Mouse (Mus musculus) heart, embryonic 12.5 days (tissue): ENCODE results near the gene Ctnnbl1. TPM values are rescaled to one million over a fixed set of nuclear protein-coding genes. Genes with fewer than 3 reads are reported as not detected.
A peak's percentile ranks its signal among the peaks of the same experiment; 100 is the strongest.

Experiments
- ATAC-seq: fragments of 200-750 bp; cut with Nextera tagmentation; 2 replicates; pipeline ENCODE4 v1.8.0; 2017; ENCODE audit warnings: moderate TSS enrichment, moderate library complexity; ENCODE audit not compliant: insufficient number of reproducible peaks, low FRiP score
- H3K27ac ChIP-seq: fragments of 300-500 bp; sonication (generic); 2 replicates; pipeline ENCODE4 v1.5.1; 2016; ENCODE audit warnings: mild to moderate bottlenecking, moderate library complexity; ENCODE audit not compliant: poor library complexity, severe bottlenecking
- H3K27me3 ChIP-seq: fragments of 300-500 bp; sonication (generic); replicated peaks from 2 replicates; pipeline ENCODE4 v1.6.1; 2016; ENCODE audit warnings: mild to moderate bottlenecking, moderate library complexity
- H3K36me3 ChIP-seq: fragments of 300-500 bp; sonication (generic); 2 replicates; pipeline ENCODE4 v1.6.1; 2016; ENCODE audit warnings: mild to moderate bottlenecking, moderate library complexity
- H3K4me1 ChIP-seq: fragments of 300-500 bp; sonication (generic); replicated peaks from 2 replicates; pipeline ENCODE4 v1.6.1; 2016; ENCODE audit warnings: mild to moderate bottlenecking
- H3K4me2 ChIP-seq: fragments of 300-500 bp; sonication (generic); 2 replicates; pipeline ENCODE4 v1.6.1; 2016; ENCODE audit warnings: mild to moderate bottlenecking, moderate library complexity
- H3K4me3 ChIP-seq: fragments of 300-500 bp; sonication (generic); 2 replicates; pipeline ENCODE4 v1.5.1; 2016; ENCODE audit warnings: mild to moderate bottlenecking
- H3K9ac ChIP-seq: fragments of 300-500 bp; sonication (generic); 2 replicates; pipeline ENCODE4 v1.6.1; 2016; ENCODE audit warnings: mild to moderate bottlenecking, moderate library complexity
- H3K9me3 ChIP-seq: fragments of 300-500 bp; sonication (generic); replicated peaks from 2 replicates; pipeline ENCODE4 v1.6.1; 2016; ENCODE audit warnings: mild to moderate bottlenecking, moderate library complexity
- WGBS: fragments of 180-500 bp; shearing (Covaris S2); methylation state at CpG from one replicate; pipeline ENCODE4 v1.1.7; 2016; 5-methylcytosine and 5-hydroxymethylcytosine counted together
- polyA plus RNA-seq: library from polyadenylated mRNA; unstranded; fragments of >200 nt; fragmentation: Nextera tagmentation; extraction: Ambion mirVana; gene quantifications from 2 replicates; pipeline ENCODE4 v1.2.1, GENCODE M21; 2016

Ctnnbl1 gene
- polyA plus RNA-seq, 1 experiment from 2014 or later = 33.0 TPM

- Histone ChIP-seq H3K4me3 (no peak overlapping the region), H3K27ac (0 out of 2 replicates have a peak overlapping the region, but pooled peaks have one; percentile 1), H3K27me3 (no peaks in the 10 kb centered on the region), H3K9ac (peak overlapping the region; percentile 11; the same call in 1 of the 2 replicates), H3K9me3 (no peaks in the 10 kb centered on the region), H3K36me3 (0 out of 2 replicates have a peak, but pooled peaks cover 3% of the 10 kb centered on the region), H3K4me1 (peaks cover 43% of the 10 kb centered on the region), H3K4me2 (peak overlapping the region; percentile 36)
- WGBS = 43% methylated on average over 22 of the region's 22 CpGs
- no peak for ATAC-seq
Observed at GRCm38 (mm10) chr2:157751589-157752373, 14.6 kb downstream of the Ctnnbl1 start.

GRCm38 (mm10) chr2:157752374-157752743 is 15.2 kb downstream of the Ctnnbl1 start:
- Histone ChIP-seq H3K4me1 (peaks cover 40% of the 10 kb centered on the region), H3K9me3 (no peaks in the 10 kb centered on the region), H3K27ac (no peak overlapping the region), H3K9ac (no peak overlapping the region), H3K4me3 (no peak overlapping the region), H3K36me3 (0 out of 2 replicates have a peak, but pooled peaks cover 3% of the 10 kb centered on the region), H3K4me2 (no peak overlapping the region), H3K27me3 (no peaks in the 10 kb centered on the region)
- ATAC-seq = no peak
- WGBS = 69% methylated on average over 7 of the region's 7 CpGs

DNA sequence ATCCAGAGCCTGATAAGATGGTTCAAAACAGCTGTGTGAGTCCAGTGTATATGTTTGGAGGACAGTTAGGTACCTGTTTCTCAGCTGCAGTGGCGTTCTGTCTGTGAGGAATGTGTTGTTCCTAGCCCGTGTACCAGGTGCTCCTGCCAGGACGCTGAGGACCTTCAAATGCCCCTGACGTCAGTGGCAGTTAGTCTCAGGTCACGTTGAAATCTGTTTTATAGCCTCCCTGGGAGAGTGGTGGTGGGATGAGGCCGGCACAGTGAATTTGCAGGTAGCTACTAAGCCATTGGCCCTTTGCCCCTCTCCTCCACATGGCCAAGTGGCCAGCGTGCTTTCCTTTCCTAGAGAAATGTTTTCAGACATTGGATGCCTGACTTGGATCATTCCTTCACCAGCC is 18.6 kb downstream of the Ctnnbl1 start:
- no peak overlapping the region for H3K9ac ChIP-seq
- no peaks in the 10 kb centered on the region for H3K9me3 ChIP-seq
- no peak overlapping the region for H3K4me2 ChIP-seq
- no peak overlapping the region for H3K27ac ChIP-seq
- ATAC-seq = no peak
- H3K36me3 ChIP-seq = no peaks in the 10 kb centered on the region
- 63% methylated on average over 7 of the region's 7 CpGs for WGBS
- peaks cover 42% of the 10 kb centered on the region for H3K4me1 ChIP-seq
- H3K27me3 ChIP-seq = no peaks in the 10 kb centered on the region
- H3K4me3 ChIP-seq = no peak overlapping the region

DNA sequence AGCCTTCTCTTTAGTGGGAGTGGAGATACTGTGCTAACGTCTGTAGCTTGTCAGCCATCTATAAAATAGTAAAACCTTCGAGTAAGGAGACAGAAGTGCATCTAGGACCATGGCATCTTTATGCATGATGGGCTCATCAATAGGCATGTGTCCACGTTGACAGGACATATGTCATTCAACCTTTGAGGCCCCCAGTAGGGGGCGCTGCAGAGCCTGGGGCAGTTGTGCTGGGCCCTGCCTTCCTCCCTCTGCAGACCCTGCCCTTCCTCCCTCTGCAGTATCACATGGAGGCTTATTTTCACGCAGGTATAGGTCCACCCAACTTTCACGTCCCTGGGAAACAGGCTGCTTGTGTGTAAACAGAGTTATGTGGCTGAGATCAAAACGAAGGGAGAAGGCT is 19.0 kb downstream of the Ctnnbl1 start:
- Histone ChIP-seq H3K4me2 (no peak overlapping the region), H3K4me1 (peaks cover 38% of the 10 kb centered on the region), H3K4me3 (no peak overlapping the region), H3K36me3 (no peaks in the 10 kb centered on the region), H3K9me3 (no peaks in the 10 kb centered on the region), H3K9ac (no peak overlapping the region), H3K27me3 (no peaks in the 10 kb centered on the region), H3K27ac (no peak overlapping the region)
- 82% methylated on average over 7 of the region's 7 CpGs for WGBS
- no peak for ATAC-seq

GRCm38 (mm10) chr2:157758395-157758794 is 21.2 kb downstream of the Ctnnbl1 start:
- no peak for ATAC-seq
- H3K9ac ChIP-seq = no peak overlapping the region
- H3K4me1 ChIP-seq = peaks cover 26% of the 10 kb centered on the region
- H3K9me3 ChIP-seq = no peaks in the 10 kb centered on the region
- no peak overlapping the region for H3K4me3 ChIP-seq
- 58% methylated on average over 5 of the region's 5 CpGs for WGBS
- no peak overlapping the region for H3K4me2 ChIP-seq
- no peaks in the 10 kb centered on the region for H3K27me3 ChIP-seq
- no peaks in the 10 kb centered on the region for H3K36me3 ChIP-seq
- H3K27ac ChIP-seq = no peak overlapping the region

DNA sequence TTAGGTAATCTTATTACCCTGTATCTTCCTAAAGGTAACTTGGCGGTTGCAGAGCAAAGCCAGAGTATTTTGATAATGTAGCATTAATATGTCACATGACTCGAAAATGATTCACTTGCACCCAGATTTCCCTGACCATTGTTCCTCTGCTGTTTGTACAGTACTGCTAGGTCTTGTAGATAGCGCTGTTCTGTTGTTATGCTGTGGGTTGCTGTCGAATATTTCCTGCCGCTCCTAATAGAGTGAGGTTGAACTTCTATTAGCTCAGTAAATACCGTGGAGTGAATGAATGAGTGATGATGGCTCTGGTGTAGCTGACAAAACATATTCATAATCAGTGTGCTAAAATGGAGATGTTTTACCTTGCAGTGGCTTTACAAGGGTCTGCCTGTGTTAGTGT is 22.5 kb downstream of the Ctnnbl1 start:
- Histone ChIP-seq H3K36me3 (no peaks in the 10 kb centered on the region), H3K4me1 (peaks cover 24% of the 10 kb centered on the region), H3K27me3 (no peaks in the 10 kb centered on the region)

DNA sequence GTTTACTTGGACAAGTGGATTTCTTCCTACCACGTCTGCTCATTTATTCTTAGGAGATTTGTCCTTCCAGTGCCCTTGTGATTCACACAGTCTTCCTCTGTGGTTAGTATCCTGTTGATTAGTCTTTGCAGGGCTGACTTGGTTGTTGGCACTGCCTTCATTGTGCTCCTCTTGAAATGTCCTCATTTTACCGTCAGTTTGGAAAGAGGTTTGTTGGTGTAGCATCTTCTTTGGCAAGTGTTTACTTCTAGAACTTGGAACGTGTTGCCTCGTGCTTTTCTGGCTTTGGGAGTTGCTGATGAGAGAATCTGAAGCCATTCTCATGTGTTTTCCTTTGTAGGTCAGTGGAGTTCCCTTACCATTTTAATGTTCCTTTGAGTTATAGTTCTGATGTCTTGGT is 25.7 kb downstream of the Ctnnbl1 start:
- Histone ChIP-seq H3K36me3 (no peaks in the 10 kb centered on the region), H3K4me2 (no peak overlapping the region), H3K27ac (no peak overlapping the region), H3K4me3 (no peak overlapping the region), H3K27me3 (no peaks in the 10 kb centered on the region), H3K4me1 (peaks cover 8% of the 10 kb centered on the region; the same call in 1 of the 2 replicates), H3K9me3 (no peaks in the 10 kb centered on the region), H3K9ac (no peak overlapping the region)
- WGBS = 81% methylated on average over 4 of the region's 4 CpGs
- ATAC-seq = no peak

More for the DNA sequence above, 22.5 kb downstream of the Ctnnbl1 start:
- no peak for ATAC-seq
- Histone ChIP-seq H3K4me3 (no peak overlapping the region), H3K9me3 (no peaks in the 10 kb centered on the region), H3K27ac (no peak overlapping the region), H3K4me2 (no peak overlapping the region), H3K9ac (no peak overlapping the region)
- WGBS = 71% methylated on average over 6 of the region's 6 CpGs

- no peak overlapping the region for H3K27ac ChIP-seq
- no peak overlapping the region for H3K9ac ChIP-seq
- peaks cover 12% of the 10 kb centered on the region for H3K4me1 ChIP-seq
- H3K4me3 ChIP-seq = no peak overlapping the region
- H3K4me2 ChIP-seq = no peak overlapping the region
- ATAC-seq = no peak
- 88% methylated on average over 7 of the region's 7 CpGs for WGBS
- H3K36me3 ChIP-seq = no peaks in the 10 kb centered on the region
- no peaks in the 10 kb centered on the region for H3K9me3 ChIP-seq
- H3K27me3 ChIP-seq = no peaks in the 10 kb centered on the region
Observed at GRCm38 (mm10) chr2:157766591-157766990, 29.4 kb downstream of the Ctnnbl1 start.

DNA sequence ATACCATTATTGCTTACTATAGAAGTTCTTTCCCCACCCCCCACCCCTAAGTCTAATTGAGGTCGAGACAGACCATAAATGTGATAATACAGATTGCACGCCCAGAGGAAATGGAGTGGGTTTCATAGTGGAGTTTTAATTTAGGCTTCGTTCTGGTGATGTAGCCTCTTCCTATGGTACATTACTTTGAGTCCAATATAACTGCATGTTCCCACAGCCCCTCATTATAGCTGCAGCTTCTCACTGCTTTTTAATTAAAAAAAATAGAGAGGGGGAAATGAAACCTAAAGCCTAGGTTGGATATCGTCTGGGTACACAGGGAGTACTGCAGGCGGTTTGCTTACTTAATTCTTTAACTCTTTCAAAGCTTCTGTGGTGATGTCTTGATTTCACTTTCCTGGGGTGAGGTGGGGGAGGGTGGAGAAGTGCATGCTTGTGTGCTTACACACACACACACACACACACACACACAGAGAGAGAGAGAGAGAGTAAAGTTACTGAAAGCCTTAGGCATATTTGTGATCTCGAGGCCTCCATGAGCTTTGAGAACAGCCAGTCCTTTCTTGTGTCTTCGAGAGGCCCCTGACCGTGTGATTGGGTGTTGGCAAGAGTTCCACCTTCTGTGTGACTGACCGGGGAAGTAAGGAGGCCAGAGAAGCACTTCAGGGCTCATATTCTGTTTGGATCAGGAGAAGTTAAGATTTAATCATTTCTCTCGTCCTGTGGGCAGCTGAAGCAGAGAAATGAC is 31.7 kb downstream of the Ctnnbl1 start:
- Histone ChIP-seq H3K4me1 (peaks cover 12% of the 10 kb centered on the region), H3K4me2 (no peak overlapping the region), H3K9me3 (no peaks in the 10 kb centered on the region), H3K27me3 (no peaks in the 10 kb centered on the region), H3K27ac (no peak overlapping the region), H3K36me3 (no peaks in the 10 kb centered on the region), H3K9ac (no peak overlapping the region), H3K4me3 (no peak overlapping the region)
- 53% methylated on average over 10 of the region's 10 CpGs for WGBS
- no peak for ATAC-seq

DNA sequence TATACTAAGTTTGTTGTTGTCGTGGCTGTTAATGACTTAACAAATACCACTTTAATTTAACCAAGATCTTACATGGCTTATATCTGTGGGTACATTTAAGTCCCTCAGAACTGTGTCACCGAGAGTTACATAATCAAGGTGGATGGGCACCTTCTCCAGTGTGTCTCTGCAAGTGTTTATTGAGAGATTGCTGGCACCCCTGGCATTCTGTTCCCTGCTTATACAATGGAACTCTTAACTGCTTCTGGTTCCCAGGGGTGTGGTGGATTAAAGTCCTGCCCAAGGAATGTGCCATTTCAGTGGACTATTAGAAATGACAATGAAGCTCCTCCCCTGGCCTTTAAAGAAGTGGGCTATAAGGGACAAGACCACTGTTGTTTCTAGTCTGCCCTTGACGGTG is 33.6 kb downstream of the Ctnnbl1 start:
- Histone ChIP-seq H3K9me3 (no peaks in the 10 kb centered on the region), H3K4me2 (no peak overlapping the region), H3K27me3 (no peaks in the 10 kb centered on the region), H3K4me3 (no peak overlapping the region), H3K9ac (no peak overlapping the region), H3K27ac (no peak overlapping the region), H3K4me1 (peaks cover 12% of the 10 kb centered on the region), H3K36me3 (peaks cover 13% of the 10 kb centered on the region; the same call in 1 of the 2 replicates)
- WGBS = 78% methylated on average over 3 of the region's 3 CpGs
- no peak for ATAC-seq

DNA sequence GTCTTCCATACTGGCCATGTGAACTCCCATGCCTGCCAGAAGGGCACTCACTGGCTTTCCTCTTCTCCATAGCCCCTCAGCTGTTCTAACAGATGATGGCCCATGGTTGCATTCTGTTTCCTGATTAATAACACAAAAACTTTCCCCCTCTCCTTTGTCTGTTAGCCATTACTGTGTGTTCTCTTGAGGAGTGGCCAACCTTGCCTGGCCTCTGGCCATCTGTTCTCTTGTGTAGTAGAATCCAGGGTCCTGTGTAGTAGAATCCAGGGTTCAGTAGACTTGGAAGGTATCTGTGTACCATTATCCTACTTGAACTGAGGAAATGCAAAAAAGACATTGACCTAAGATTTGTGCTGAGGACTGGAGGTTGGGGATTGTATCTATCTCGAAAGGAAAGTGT is 36.5 kb downstream of the Ctnnbl1 start:
- no peak overlapping the region for H3K4me2 ChIP-seq
- H3K4me1 ChIP-seq = peaks cover 11% of the 10 kb centered on the region
- peaks cover 14% of the 10 kb centered on the region; the same call in 1 of the 2 replicates for H3K36me3 ChIP-seq
- ATAC-seq = no peak
- H3K27ac ChIP-seq = no peak overlapping the region
- H3K27me3 ChIP-seq = no peaks in the 10 kb centered on the region
- 94% methylated on average over 1 of the region's 1 CpGs for WGBS
- no peak overlapping the region for H3K9ac ChIP-seq
- no peak overlapping the region for H3K4me3 ChIP-seq
- H3K9me3 ChIP-seq = no peaks in the 10 kb centered on the region
